Mouse (Mus musculus) thymus, postnatal 0 days (tissue): ENCODE results near the gene Spag5. TPM values are rescaled to one million over a fixed set of nuclear protein-coding genes. Genes with fewer than 3 reads are reported as not detected.
A peak's percentile ranks its signal among the peaks of the same experiment; 100 is the strongest.
"Not testable (repeated sequence)": the region's sequence is repeated elsewhere in the genome, so short reads cannot be mapped to it uniquely, and the experiment has no call there.

Experiments used
- DNase-seq: peaks from one replicate; pipeline ENCODE4 v3.0.0-alpha.2; 2015; ENCODE audit warnings: low spot score
- polyA plus RNA-seq: library from polyadenylated mRNA; unstranded; fragments of >200 nt; fragmentation: Nextera tagmentation; extraction: Ambion mirVana; gene quantifications from 2 replicates; pipeline ENCODE4 v1.2.1, GENCODE M21; 2015

Gene Spag5
- 28.0 and 31.5 TPM in 2 replicates for polyA plus RNA-seq

DNA sequence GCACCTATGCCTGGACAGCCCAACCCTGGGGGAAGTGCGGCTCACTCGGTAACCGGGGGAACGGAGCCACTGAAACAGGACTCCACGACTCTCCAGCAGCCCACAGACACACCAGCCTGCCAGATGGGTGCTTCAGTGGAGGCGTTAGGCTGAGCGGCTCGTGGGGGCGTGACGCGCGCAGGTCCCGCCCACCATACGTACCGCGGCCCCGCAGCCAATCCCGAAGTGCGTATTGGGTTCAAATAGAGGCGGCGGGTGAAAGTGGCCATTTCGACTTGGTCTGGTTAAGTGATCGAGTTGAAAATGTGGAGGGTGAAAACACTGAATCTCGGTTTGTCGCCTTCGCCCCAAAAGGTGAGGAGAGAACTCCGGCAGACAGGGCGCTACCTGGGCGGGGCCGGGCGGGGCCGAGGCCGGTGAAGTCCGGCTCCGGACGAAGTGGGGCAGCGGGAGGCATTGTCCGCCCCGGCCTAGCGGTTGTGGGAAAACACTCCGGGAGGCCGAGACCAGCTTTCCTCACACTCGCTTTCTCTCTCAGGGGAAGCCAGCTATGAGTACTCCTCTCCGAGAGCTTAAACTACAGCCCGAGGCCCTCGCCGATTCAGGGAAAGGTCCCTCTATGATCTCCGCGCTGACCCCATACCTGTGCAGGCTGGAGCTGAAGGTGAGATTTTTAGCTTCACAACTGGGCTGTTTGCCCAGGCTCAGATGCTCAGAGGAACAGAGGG is at the start of gene Spag5:
Gene Spag5, plus strand, starts transcription at position 173 of the 728 bp plus-strand sequence.
- DNase-seq = peak; percentile 93

GRCm38 (mm10) chr11:78256618-78257017 is 44.7 kb upstream of the Spag5 start:
- no peak for DNase-seq

- no peak for DNase-seq
Measured at GRCm38 (mm10) chr11:78260489-78261258, 40.7 kb upstream of the Spag5 start.

DNA sequence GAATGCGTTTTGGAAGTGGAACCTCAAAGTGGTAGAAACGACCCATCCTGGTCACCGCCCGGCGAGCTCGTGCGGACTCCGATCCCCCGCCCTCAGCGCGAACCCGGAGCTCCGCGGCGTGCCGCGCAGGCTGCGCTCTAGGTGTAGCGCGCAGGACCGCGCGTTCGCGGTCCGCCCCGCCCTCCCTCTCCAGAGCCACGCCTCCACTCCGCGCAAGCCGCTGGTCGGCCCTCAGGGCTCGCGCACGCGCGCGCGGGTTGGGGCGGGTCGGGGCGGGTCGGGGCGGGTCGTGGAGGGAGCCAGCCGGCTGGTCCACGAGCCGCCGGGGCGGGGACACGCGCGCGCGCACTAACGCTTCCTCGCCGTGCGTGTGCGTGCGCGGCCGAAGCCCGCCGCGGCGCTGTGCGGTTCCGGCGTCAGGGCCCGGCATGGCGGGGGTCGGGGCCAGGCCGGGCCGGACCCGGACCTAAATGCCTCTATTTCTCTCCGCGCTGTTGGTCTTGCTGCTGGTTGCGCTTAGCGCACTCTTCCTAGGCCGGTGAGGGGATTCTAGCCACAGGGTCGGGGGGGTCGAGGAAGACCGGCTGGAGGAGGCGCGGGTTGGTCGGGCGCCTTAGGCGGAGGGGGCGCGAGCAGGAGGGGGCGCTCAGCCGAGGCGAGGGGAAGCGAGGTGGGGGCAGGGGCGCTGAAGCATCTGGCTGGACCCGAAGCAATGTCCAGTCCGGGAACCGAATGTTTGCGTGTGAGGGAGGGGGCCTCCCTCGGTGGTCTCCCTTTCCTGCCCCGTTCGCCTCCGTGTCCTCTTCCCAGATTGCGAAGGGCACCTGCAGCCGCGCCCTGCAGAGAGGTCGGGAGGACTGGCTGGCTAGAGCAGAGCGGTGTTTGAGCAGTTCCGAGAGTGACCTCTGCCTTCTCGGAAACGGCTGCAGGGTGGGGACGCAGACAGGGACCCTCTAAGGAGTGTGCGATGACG is 39.7 kb upstream of the Spag5 start, which contains the start of gene 2610507B11Rik:
Gene 2610507B11Rik, plus strand, starts transcription at position 373 of the 973 bp plus-strand sequence.
- DNase-seq = peak; percentile 97

- peak; percentile 78 for DNase-seq
Measured at GRCm38 (mm10) chr11:78262550-78262949, 38.8 kb upstream of the Spag5 start.

- DNase-seq = no peak
Measured at GRCm38 (mm10) chr11:78265571-78265970, 35.8 kb upstream of the Spag5 start.

DNA sequence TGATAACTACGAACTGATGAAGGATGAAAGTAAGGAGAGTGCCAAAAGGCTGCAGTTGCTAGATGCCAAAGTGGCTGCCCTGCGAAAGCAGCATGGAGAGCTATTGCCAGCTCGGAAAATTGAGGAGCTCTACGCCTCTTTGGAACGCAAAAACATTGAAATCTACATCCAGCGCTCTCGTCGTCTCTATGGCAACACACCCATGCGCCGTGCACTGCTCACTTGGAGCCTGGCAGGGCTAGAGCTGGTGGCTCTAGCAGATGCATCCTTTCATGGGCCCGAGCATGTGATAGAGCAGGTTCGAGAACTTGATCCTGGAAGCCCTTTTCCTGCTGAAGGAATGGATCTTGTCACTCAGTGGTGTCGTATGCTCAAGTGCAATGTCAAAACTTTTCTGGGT is 29.3 kb upstream of the Spag5 start:
- no peak for DNase-seq

DNA sequence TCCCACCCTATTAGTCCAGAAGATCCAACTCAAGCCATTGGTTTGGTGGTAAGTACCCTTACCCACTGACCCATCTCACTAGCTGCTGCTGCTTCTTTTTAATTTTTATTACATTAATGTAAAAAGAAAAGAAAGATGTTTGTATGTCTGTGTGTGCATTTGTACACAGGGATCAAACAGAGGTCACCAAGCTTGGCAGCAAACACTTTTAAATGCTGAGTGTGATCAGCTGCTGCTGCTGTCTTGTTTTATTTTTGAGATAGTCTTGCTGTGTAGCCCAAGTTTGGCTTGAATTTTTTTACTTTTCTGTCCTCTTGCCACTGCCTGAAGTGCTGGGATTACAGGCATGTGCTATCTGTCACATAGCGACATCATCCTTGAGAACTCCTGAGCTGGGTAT is 25.7 kb upstream of the Spag5 start:
- no peak for DNase-seq

DNA sequence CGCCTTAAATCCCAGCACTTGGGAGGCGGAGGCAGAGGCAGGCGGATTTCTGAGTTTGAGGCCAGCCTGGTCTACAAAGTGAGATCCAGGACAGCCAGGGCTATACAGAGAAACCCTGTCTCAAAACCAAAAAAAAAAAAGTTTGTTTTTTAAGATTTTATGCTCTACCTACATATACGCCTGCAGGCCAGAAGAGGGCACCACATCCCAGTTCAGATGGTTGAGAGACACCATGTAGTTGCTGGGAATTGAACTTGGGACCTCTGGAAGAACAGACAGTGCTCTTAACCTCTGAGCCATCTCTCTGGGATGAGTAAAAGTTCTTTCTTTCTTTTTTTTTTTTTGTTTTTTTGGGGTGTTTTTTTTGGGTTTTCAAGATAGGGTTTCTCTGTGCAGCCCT is 25.2 kb upstream of the Spag5 start:
- not testable (repeated sequence) for DNase-seq

- DNase-seq = no peak
Measured at GRCm38 (mm10) chr11:78278853-78279252, 22.5 kb upstream of the Spag5 start.

DNA sequence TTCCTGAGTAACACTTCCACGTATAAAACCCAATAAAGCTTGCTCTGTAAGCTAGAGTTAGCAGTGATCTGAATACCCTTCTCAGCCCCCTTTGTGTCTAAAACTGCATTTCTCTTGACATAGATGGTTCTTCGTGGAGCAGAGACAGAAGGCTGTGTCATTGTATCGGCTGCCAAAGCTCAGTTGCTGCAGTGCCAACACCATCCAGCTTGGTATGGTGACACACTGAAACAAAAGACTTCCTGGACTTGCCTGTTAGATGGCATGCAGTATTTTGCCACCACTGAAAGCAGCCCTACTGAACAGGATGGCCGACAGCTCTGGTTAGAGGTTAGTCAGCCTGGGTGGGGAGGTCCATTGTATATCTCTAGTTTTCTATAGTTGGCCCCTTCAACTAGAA is 21.7 kb upstream of the Spag5 start:
- DNase-seq = no peak

- no peak for DNase-seq
Measured at GRCm38 (mm10) chr11:78289146-78289763, 12.1 kb upstream of the Spag5 start.

- no peak for DNase-seq
Measured at GRCm38 (mm10) chr11:78290654-78291053, 10.7 kb upstream of the Spag5 start, which contains the start of gene BC030499. BC030499 (plus strand) TSS chr11:78290841.

DNA sequence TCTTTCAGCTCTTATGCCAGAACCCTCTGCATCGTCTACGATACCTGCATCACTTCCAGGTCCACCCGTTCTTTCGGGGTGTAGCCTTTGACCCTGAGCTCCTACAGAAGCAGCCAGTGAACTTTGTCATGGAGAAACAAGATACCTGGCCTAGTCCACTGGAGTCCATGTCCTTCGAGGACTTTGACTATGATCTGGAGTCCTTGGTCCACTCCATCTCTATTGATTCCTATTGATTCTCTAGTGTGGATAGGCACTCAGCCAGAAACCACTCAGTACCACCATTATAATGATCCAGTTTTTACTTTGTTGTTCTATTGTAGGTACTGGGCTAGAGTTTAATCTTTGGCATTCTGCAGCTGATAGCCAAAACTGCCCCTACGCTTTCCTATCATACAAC is 6.7 kb upstream of the Spag5 start:
- no peak for DNase-seq

- no peak for DNase-seq
Measured at GRCm38 (mm10) chr11:78300917-78301316, 412 bp upstream of the Spag5 start.

GRCm38 (mm10) chr11:78305272-78305671 is 3.9 kb downstream of the Spag5 start:
- DNase-seq = no peak

DNA sequence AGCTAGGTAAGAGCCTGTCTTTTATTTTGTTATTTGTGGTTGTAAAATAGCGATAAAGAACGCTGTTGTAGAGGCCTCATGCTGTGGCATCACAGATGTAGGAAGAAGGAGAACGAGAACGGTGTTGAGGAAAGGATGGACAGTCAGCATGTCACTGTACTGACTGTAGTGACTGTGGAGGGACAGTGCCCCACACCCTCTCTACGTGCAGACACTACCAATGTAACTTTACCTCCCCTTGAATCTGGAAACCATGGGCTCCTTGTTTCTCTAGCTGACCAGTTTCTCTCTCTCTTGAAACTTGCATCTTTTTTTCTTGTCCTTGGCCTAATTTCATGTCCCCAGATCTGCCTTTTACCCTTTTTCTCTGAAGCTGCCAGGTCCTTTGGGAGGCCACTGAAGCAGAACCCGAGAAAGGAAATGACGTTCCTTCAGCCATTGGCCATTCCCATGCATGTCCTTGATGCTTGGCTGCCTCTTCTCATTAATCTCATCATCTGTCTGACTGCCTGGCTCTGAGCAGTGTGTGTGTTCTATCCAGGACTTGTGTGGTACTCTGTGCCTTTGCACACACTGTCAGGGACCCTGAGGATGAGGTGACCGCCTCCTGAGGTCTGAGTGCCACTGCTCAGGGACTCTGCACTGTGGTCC is 9.7 kb downstream of the Spag5 start:
- DNase-seq = no peak

GRCm38 (mm10) chr11:78313662-78314061 is 12.3 kb downstream of the Spag5 start:
- no peak for DNase-seq

- DNase-seq = no peak
Measured at GRCm38 (mm10) chr11:78318411-78318810, 17.1 kb downstream of the Spag5 start.
